Mouse (Mus musculus): ENCODE measurements around the gene Iah1. TPM values are rescaled to one million over a fixed set of nuclear protein-coding genes. Genes with fewer than 3 reads are reported as not detected.

The Iah1 gene
- polyA plus RNA-seq, 1 experiment from 2014 or later = 40.2 TPM

GRCm38 (mm10) chr12:21326325-21326724 is 10.1 kb downstream of the Iah1 start:
- Histone ChIP-seq H3K9ac (replicated peaks; ENCODE audit: low read depth, low read length) (no peak overlapping the region), H3K27me3 (replicated peaks; ENCODE audit: control insufficient read depth, insufficient read depth, low read length) (no peaks in the 10 kb centered on the region), H3K27ac (ENCODE audit: low read length) (no peak overlapping the region), H3K9me3 (ENCODE audit: control insufficient read depth, low read length) (no peaks in the 10 kb centered on the region), H3K4me2 (ENCODE audit: low read length) (no peak overlapping the region), H3K4me1 (replicated peaks; ENCODE audit: control insufficient read depth, insufficient read depth, low read length) (no peaks in the 10 kb centered on the region), H3K36me3 (ENCODE audit: control insufficient read depth, insufficient read depth) (peaks cover 9% of the 10 kb centered on the region), H3K4me3 (replicated peaks; ENCODE audit: low read length) (no peak overlapping the region)
- no peak for ATAC-seq
- WGBS = 94% methylated on average over 3 of the region's 3 CpGs

GRCm38 (mm10) chr12:21329661-21330400 is 13.6 kb downstream of the Iah1 start:
- Histone ChIP-seq H3K27ac (ENCODE audit: low read length) (no peak overlapping the region), H3K9me3 (ENCODE audit: control insufficient read depth, low read length) (no peaks in the 10 kb centered on the region), H3K9ac (replicated peaks; ENCODE audit: low read depth, low read length) (no peak overlapping the region), H3K4me3 (replicated peaks; ENCODE audit: low read length) (no peak overlapping the region), H3K4me1 (replicated peaks; ENCODE audit: control insufficient read depth, insufficient read depth, low read length) (no peaks in the 10 kb centered on the region), H3K36me3 (ENCODE audit: control insufficient read depth, insufficient read depth) (peaks cover 6% of the 10 kb centered on the region), H3K4me2 (ENCODE audit: low read length) (no peak overlapping the region), H3K27me3 (replicated peaks; ENCODE audit: control insufficient read depth, insufficient read depth, low read length) (no peaks in the 10 kb centered on the region)
- no peak for ATAC-seq
- WGBS = 95% methylated on average over 9 of the region's 9 CpGs

- Histone ChIP-seq H3K36me3 (ENCODE audit: control insufficient read depth, insufficient read depth) (peaks cover 6% of the 10 kb centered on the region), H3K9me3 (ENCODE audit: control insufficient read depth, low read length) (no peaks in the 10 kb centered on the region), H3K27me3 (replicated peaks; ENCODE audit: control insufficient read depth, insufficient read depth, low read length) (no peaks in the 10 kb centered on the region), H3K9ac (replicated peaks; ENCODE audit: low read depth, low read length) (no peak overlapping the region), H3K27ac (ENCODE audit: low read length) (no peak overlapping the region), H3K4me2 (ENCODE audit: low read length) (no peak overlapping the region), H3K4me3 (replicated peaks; ENCODE audit: low read length) (no peak overlapping the region), H3K4me1 (replicated peaks; ENCODE audit: control insufficient read depth, insufficient read depth, low read length) (no peaks in the 10 kb centered on the region)
- ATAC-seq = no peak
- WGBS = 92% methylated on average over 10 of the region's 10 CpGs
These were observed 14.9 kb downstream of the Iah1 start for GRCm38 (mm10) chr12:21330961-21331576.

- H3K36me3 ChIP-seq (ENCODE audit: control insufficient read depth, insufficient read depth) = peaks cover 9% of the 10 kb centered on the region
- no peak overlapping the region for H3K4me2 ChIP-seq (ENCODE audit: low read length)
- no peak overlapping the region for H3K9ac ChIP-seq (replicated peaks; ENCODE audit: low read depth, low read length)
- no peak overlapping the region for H3K4me3 ChIP-seq (replicated peaks; ENCODE audit: low read length)
- no peaks in the 10 kb centered on the region for H3K9me3 ChIP-seq (ENCODE audit: control insufficient read depth, low read length)
- H3K4me1 ChIP-seq (replicated peaks; ENCODE audit: control insufficient read depth, insufficient read depth, low read length) = no peaks in the 10 kb centered on the region
- no peak overlapping the region for H3K27ac ChIP-seq (ENCODE audit: low read length)
- no peaks in the 10 kb centered on the region for H3K27me3 ChIP-seq (replicated peaks; ENCODE audit: control insufficient read depth, insufficient read depth, low read length)
- 77% methylated on average over 6 of the region's 6 CpGs for WGBS
- ATAC-seq = no peak
These were observed 15.5 kb downstream of the Iah1 start for GRCm38 (mm10) chr12:21331711-21332110.

GRCm38 (mm10) chr12:21333021-21333420 is 16.8 kb downstream of the Iah1 start:
- no peak overlapping the region for H3K9ac ChIP-seq (replicated peaks; ENCODE audit: low read depth, low read length)
- no peaks in the 10 kb centered on the region for H3K9me3 ChIP-seq (ENCODE audit: control insufficient read depth, low read length)
- H3K27ac ChIP-seq (ENCODE audit: low read length) = no peak overlapping the region
- no peak for ATAC-seq
- no peaks in the 10 kb centered on the region for H3K4me1 ChIP-seq (replicated peaks; ENCODE audit: control insufficient read depth, insufficient read depth, low read length)
- no peak overlapping the region for H3K4me3 ChIP-seq (replicated peaks; ENCODE audit: low read length)
- no peak overlapping the region for H3K4me2 ChIP-seq (ENCODE audit: low read length)
- H3K27me3 ChIP-seq (replicated peaks; ENCODE audit: control insufficient read depth, insufficient read depth, low read length) = no peaks in the 10 kb centered on the region
- WGBS = 93% methylated on average over 7 of the region's 7 CpGs
- peaks cover 9% of the 10 kb centered on the region for H3K36me3 ChIP-seq (ENCODE audit: control insufficient read depth, insufficient read depth)

- no peak overlapping the region for H3K27ac ChIP-seq (ENCODE audit: low read length)
- no peak overlapping the region for H3K4me2 ChIP-seq (ENCODE audit: low read length)
- no peak for ATAC-seq
- H3K27me3 ChIP-seq (replicated peaks; ENCODE audit: control insufficient read depth, insufficient read depth, low read length) = no peaks in the 10 kb centered on the region
- 92% methylated on average over 5 of the region's 5 CpGs for WGBS
- no peaks in the 10 kb centered on the region for H3K4me1 ChIP-seq (replicated peaks; ENCODE audit: control insufficient read depth, insufficient read depth, low read length)
- H3K36me3 ChIP-seq (ENCODE audit: control insufficient read depth, insufficient read depth) = peaks cover 9% of the 10 kb centered on the region
- H3K9ac ChIP-seq (replicated peaks; ENCODE audit: low read depth, low read length) = no peak overlapping the region
- H3K9me3 ChIP-seq (ENCODE audit: control insufficient read depth, low read length) = no peaks in the 10 kb centered on the region
- no peak overlapping the region for H3K4me3 ChIP-seq (replicated peaks; ENCODE audit: low read length)
These were observed 17.6 kb downstream of the Iah1 start for GRCm38 (mm10) chr12:21333766-21334165.

- Histone ChIP-seq H3K36me3 (ENCODE audit: control insufficient read depth, insufficient read depth) (peaks cover 16% of the 10 kb centered on the region), H3K4me3 (replicated peaks; ENCODE audit: low read length) (no peak overlapping the region), H3K27ac (ENCODE audit: low read length) (no peak overlapping the region), H3K4me2 (ENCODE audit: low read length) (no peak overlapping the region), H3K27me3 (replicated peaks; ENCODE audit: control insufficient read depth, insufficient read depth, low read length) (no peaks in the 10 kb centered on the region), H3K9ac (replicated peaks; ENCODE audit: low read depth, low read length) (no peak overlapping the region), H3K9me3 (ENCODE audit: control insufficient read depth, low read length) (no peaks in the 10 kb centered on the region), H3K4me1 (replicated peaks; ENCODE audit: control insufficient read depth, insufficient read depth, low read length) (no peaks in the 10 kb centered on the region)
- 87% methylated on average over 7 of the region's 7 CpGs for WGBS
- ATAC-seq = no peak
These were observed 19.7 kb downstream of the Iah1 start for GRCm38 (mm10) chr12:21335869-21336268.

- H3K9me3 ChIP-seq (ENCODE audit: control insufficient read depth, low read length) = no peaks in the 10 kb centered on the region
- no peak for ATAC-seq
- no peak overlapping the region for H3K4me2 ChIP-seq (ENCODE audit: low read length)
- H3K36me3 ChIP-seq (ENCODE audit: control insufficient read depth, insufficient read depth) = peaks cover 16% of the 10 kb centered on the region
- WGBS = 97% methylated on average over 5 of the region's 5 CpGs
- H3K4me1 ChIP-seq (replicated peaks; ENCODE audit: control insufficient read depth, insufficient read depth, low read length) = no peaks in the 10 kb centered on the region
- H3K9ac ChIP-seq (replicated peaks; ENCODE audit: low read depth, low read length) = no peak overlapping the region
- no peak overlapping the region for H3K4me3 ChIP-seq (replicated peaks; ENCODE audit: low read length)
- no peaks in the 10 kb centered on the region for H3K27me3 ChIP-seq (replicated peaks; ENCODE audit: control insufficient read depth, insufficient read depth, low read length)
- H3K27ac ChIP-seq (ENCODE audit: low read length) = no peak overlapping the region
These were observed 21.0 kb downstream of the Iah1 start for GRCm38 (mm10) chr12:21337171-21337570.

- no peaks in the 10 kb centered on the region for H3K4me1 ChIP-seq (replicated peaks; ENCODE audit: control insufficient read depth, insufficient read depth, low read length)
- H3K27ac ChIP-seq (ENCODE audit: low read length) = no peak overlapping the region
- no peaks in the 10 kb centered on the region for H3K9me3 ChIP-seq (ENCODE audit: control insufficient read depth, low read length)
- no peak for ATAC-seq
- no peaks in the 10 kb centered on the region for H3K27me3 ChIP-seq (replicated peaks; ENCODE audit: control insufficient read depth, insufficient read depth, low read length)
- H3K36me3 ChIP-seq (ENCODE audit: control insufficient read depth, insufficient read depth) = peaks cover 16% of the 10 kb centered on the region
- no peak overlapping the region for H3K4me2 ChIP-seq (ENCODE audit: low read length)
- H3K4me3 ChIP-seq (replicated peaks; ENCODE audit: low read length) = no peak overlapping the region
- H3K9ac ChIP-seq (replicated peaks; ENCODE audit: low read depth, low read length) = no peak overlapping the region
- 96% methylated on average over 5 of the region's 5 CpGs for WGBS
These were observed 24.5 kb downstream of the Iah1 start for GRCm38 (mm10) chr12:21340674-21341073.

Measured in forebrain, embryonic 16.5 days (tissue).